Mouse (Mus musculus): ENCODE results near the gene Map3k7. TPM values are rescaled to one million over a fixed set of nuclear protein-coding genes. Genes with fewer than 3 reads are reported as not detected.
"Not testable (repeated sequence)": the region's sequence is repeated elsewhere in the genome, so short reads cannot be mapped to it uniquely, and the experiment has no call there.

Map3k7 gene
- polyA plus RNA-seq, 1 experiment from 2014 or later, result 44.5 TPM

- DNase-seq (ENCODE audit: low spot score), result no peak
- H3K36me3 ChIP-seq, result peaks cover 53% of the 10 kb centered on the region
- WGBS, result 85% methylated on average over 6 of the region's 6 CpGs
- H3K9me3 ChIP-seq, result no peaks in the 10 kb centered on the region
- no peaks in the 10 kb centered on the region for H3K27me3 ChIP-seq (ENCODE audit: insufficient read depth, poor library complexity, severe bottlenecking)
- H3K4me3 ChIP-seq, result no peak overlapping the region
- H3K27ac ChIP-seq, result no peak overlapping the region
- no peaks in the 10 kb centered on the region for H3K4me1 ChIP-seq
Measured at GRCm38 (mm10) chr4:32004773-32005591, 41.1 kb downstream of the Map3k7 start.

GRCm38 (mm10) chr4:32007174-32007573 lies 43.3 kb downstream of the Map3k7 start:
- Histone ChIP-seq H3K27ac (no peak overlapping the region), H3K4me3 (no peak overlapping the region), H3K27me3 (ENCODE audit: insufficient read depth, poor library complexity, severe bottlenecking) (no peaks in the 10 kb centered on the region), H3K9me3 (no peaks in the 10 kb centered on the region), H3K4me1 (no peaks in the 10 kb centered on the region), H3K36me3 (peaks cover 66% of the 10 kb centered on the region)
- DNase-seq (ENCODE audit: low spot score), result no peak
- 76% methylated on average over 3 of the region's 3 CpGs for WGBS

- H3K27ac ChIP-seq, result no peak overlapping the region
- peaks cover 74% of the 10 kb centered on the region for H3K36me3 ChIP-seq
- H3K4me1 ChIP-seq, result no peaks in the 10 kb centered on the region
- DNase-seq (ENCODE audit: low spot score), result no peak
- no peaks in the 10 kb centered on the region for H3K9me3 ChIP-seq
- H3K4me3 ChIP-seq, result no peak overlapping the region
- H3K27me3 ChIP-seq (ENCODE audit: insufficient read depth, poor library complexity, severe bottlenecking), result no peaks in the 10 kb centered on the region
- 80% methylated on average over 4 of the region's 4 CpGs for WGBS
Measured at GRCm38 (mm10) chr4:32008095-32008494, 44.2 kb downstream of the Map3k7 start.

- H3K36me3 ChIP-seq, result peaks cover 80% of the 10 kb centered on the region
Measured at GRCm38 (mm10) chr4:32010808-32011207, 46.9 kb downstream of the Map3k7 start.

GRCm38 (mm10) chr4:32011218-32011973 lies 47.5 kb downstream of the Map3k7 start:
- no peak overlapping the region for H3K4me3 ChIP-seq
- no peaks in the 10 kb centered on the region for H3K27me3 ChIP-seq (ENCODE audit: insufficient read depth, poor library complexity, severe bottlenecking)
- no peaks in the 10 kb centered on the region for H3K9me3 ChIP-seq
- H3K27ac ChIP-seq, result no peak overlapping the region
- no peak for DNase-seq (ENCODE audit: low spot score)
- H3K4me1 ChIP-seq, result no peaks in the 10 kb centered on the region
- 88% methylated on average over 6 of the region's 6 CpGs for WGBS
- H3K36me3 ChIP-seq, result peaks cover 81% of the 10 kb centered on the region

More at GRCm38 (mm10) chr4:32010808-32011207, 46.9 kb downstream of the Map3k7 start:
- H3K27me3 ChIP-seq (ENCODE audit: insufficient read depth, poor library complexity, severe bottlenecking), result no peaks in the 10 kb centered on the region
- no peaks in the 10 kb centered on the region for H3K4me1 ChIP-seq
- no peak overlapping the region for H3K4me3 ChIP-seq
- H3K27ac ChIP-seq, result no peak overlapping the region
- 90% methylated on average over 5 of the region's 5 CpGs for WGBS
- DNase-seq (ENCODE audit: low spot score), result no peak
- no peaks in the 10 kb centered on the region for H3K9me3 ChIP-seq

GRCm38 (mm10) chr4:32021131-32021530 lies 57.2 kb downstream of the Map3k7 start:
- no peak for DNase-seq (ENCODE audit: low spot score)
- Histone ChIP-seq H3K27ac (no peak overlapping the region), H3K36me3 (peaks cover 68% of the 10 kb centered on the region), H3K4me3 (no peak overlapping the region), H3K9me3 (no peaks in the 10 kb centered on the region), H3K4me1 (no peaks in the 10 kb centered on the region; the same call in 1 of the 2 replicates), H3K27me3 (ENCODE audit: insufficient read depth, poor library complexity, severe bottlenecking) (no peaks in the 10 kb centered on the region)
- WGBS, result 80% methylated on average over 3 of the region's 3 CpGs

- H3K36me3 ChIP-seq, result peaks cover 58% of the 10 kb centered on the region
- DNase-seq (ENCODE audit: low spot score), result no peak
- no peaks in the 10 kb centered on the region for H3K27me3 ChIP-seq (ENCODE audit: insufficient read depth, poor library complexity, severe bottlenecking)
- H3K4me3 ChIP-seq, result no peak overlapping the region
- no peak overlapping the region for H3K27ac ChIP-seq
- no peaks in the 10 kb centered on the region for H3K9me3 ChIP-seq
- WGBS, result 96% methylated on average over 6 of the region's 6 CpGs
- no peaks in the 10 kb centered on the region; the same call in 1 of the 2 replicates for H3K4me1 ChIP-seq
Measured at GRCm38 (mm10) chr4:32022321-32022720, 58.4 kb downstream of the Map3k7 start.

- DNase-seq (ENCODE audit: low spot score); H3K27me3 ChIP-seq (ENCODE audit: insufficient read depth, poor library complexity, severe bottlenecking); H3K4me1 ChIP-seq; H3K9me3 ChIP-seq; H3K27ac ChIP-seq; H3K4me3 ChIP-seq: not testable (repeated sequence)
- peaks cover 40% of the 10 kb centered on the region for H3K36me3 ChIP-seq
- WGBS, result 83% methylated on average over 2 of the region's 2 CpGs
Measured at GRCm38 (mm10) chr4:32024170-32024569, 60.3 kb downstream of the Map3k7 start.

GRCm38 (mm10) chr4:32025105-32025504 lies 61.2 kb downstream of the Map3k7 start:
- Histone ChIP-seq H3K4me3 (no peak overlapping the region), H3K27me3 (ENCODE audit: insufficient read depth, poor library complexity, severe bottlenecking) (no peaks in the 10 kb centered on the region), H3K9me3 (no peaks in the 10 kb centered on the region), H3K36me3 (peaks cover 32% of the 10 kb centered on the region), H3K27ac (no peak overlapping the region), H3K4me1 (no peaks in the 10 kb centered on the region; the same call in 1 of the 2 replicates)
- 83% methylated on average over 2 of the region's 2 CpGs for WGBS
- no peak for DNase-seq (ENCODE audit: low spot score)

GRCm38 (mm10) chr4:32027094-32027493 lies 63.2 kb downstream of the Map3k7 start:
- Histone ChIP-seq H3K4me1 (no peaks in the 10 kb centered on the region; the same call in 1 of the 2 replicates), H3K36me3 (peaks cover 14% of the 10 kb centered on the region), H3K4me3 (no peak overlapping the region), H3K9me3 (no peaks in the 10 kb centered on the region), H3K27me3 (ENCODE audit: insufficient read depth, poor library complexity, severe bottlenecking) (no peaks in the 10 kb centered on the region), H3K27ac (no peak overlapping the region)
- no peak for DNase-seq (ENCODE audit: low spot score)
- 92% methylated on average over 9 of the region's 9 CpGs for WGBS

- Histone ChIP-seq H3K4me3 (no peak overlapping the region), H3K4me1 (peaks cover 10% of the 10 kb centered on the region; the same call in 1 of the 2 replicates), H3K9me3 (no peaks in the 10 kb centered on the region), H3K27ac (peak overlapping the region; percentile 60; the same call in 1 of the 2 replicates), H3K36me3 (no peaks in the 10 kb centered on the region), H3K27me3 (ENCODE audit: insufficient read depth, poor library complexity, severe bottlenecking) (no peaks in the 10 kb centered on the region)
- no peak for DNase-seq (ENCODE audit: low spot score)
- 57% methylated on average over 7 of the region's 7 CpGs for WGBS
Measured at GRCm38 (mm10) chr4:32037267-32037666, 73.4 kb downstream of the Map3k7 start.

- H3K9me3 ChIP-seq, result no peaks in the 10 kb centered on the region
- H3K27me3 ChIP-seq (ENCODE audit: insufficient read depth, poor library complexity, severe bottlenecking), result no peaks in the 10 kb centered on the region
- H3K4me3 ChIP-seq, result no peak overlapping the region
- H3K27ac ChIP-seq, result no peak overlapping the region
- H3K36me3 ChIP-seq, result no peaks in the 10 kb centered on the region
- no peak for DNase-seq (ENCODE audit: low spot score)
- 73% methylated on average over 15 of the region's 15 CpGs for WGBS
- H3K4me1 ChIP-seq, result peaks cover 13% of the 10 kb centered on the region; the same call in 1 of the 2 replicates
Measured at GRCm38 (mm10) chr4:32041741-32042452, 78.0 kb downstream of the Map3k7 start.

Data from heart, embryonic 10.5 days (tissue).